Mouse (Mus musculus) CH12.LX (cell line): ENCODE data around the gene Slc26a9. TPM values are rescaled to one million over a fixed set of nuclear protein-coding genes. Genes with fewer than 3 reads are reported as not detected.

Experiments used
- DNase-seq: peaks from one replicate; pipeline ENCODE4 v3.0.0-alpha.2; 2013; ENCODE audit errors: extremely low read depth
- H3K27ac ChIP-seq: 2 replicates; pipeline ENCODE4 v1.5.1; 2012; ENCODE audit warnings: low read depth, mild to moderate bottlenecking, control low read depth, moderate library complexity; ENCODE audit not compliant: insufficient read depth
- H3K27me3 ChIP-seq: replicated peaks from 2 replicates; pipeline ENCODE3; 2012; ENCODE audit warnings: inconsistent platforms
- H3K36me3 ChIP-seq, 2 experiments: replicated peaks in 1 of 2; 2 replicates each; pipeline versions ENCODE3 to v1.6.1; 2012; ENCODE audit warnings: inconsistent platforms in 1 of 2, low read length in 1 of 2, mild to moderate bottlenecking in 1 of 2, mixed read lengths in 1 of 2, moderate library complexity in 1 of 2; ENCODE audit not compliant: control insufficient read depth in 1 of 2, insufficient read depth in 1 of 2
- H3K4me1 ChIP-seq, 2 experiments: 2 replicates each; pipeline ENCODE4 v1.6.1; 2012; ENCODE audit warnings: inconsistent platforms in 1 of 2, moderate library complexity in 1 of 2; ENCODE audit not compliant: insufficient read depth in 2 of 2, control insufficient read depth in 1 of 2
- H3K4me2 ChIP-seq: 2 replicates; pipeline ENCODE4 v1.6.1; 2012; ENCODE audit warnings: low read depth, mild to moderate bottlenecking, control low read depth; ENCODE audit not compliant: poor library complexity, insufficient read depth, severe bottlenecking
- H3K4me3 ChIP-seq, 3 experiments: fragments of 150-350 bp in 1 of 3; sonication (generic) in 1 of 3; replicated peaks in 1 of 3; 2 replicates each; pipeline versions ENCODE3 to v1.5.1; 2011 to 2012; ENCODE audit warnings: low read depth in 2 of 3, low read length in 2 of 3, mild to moderate bottlenecking in 2 of 3, moderate library complexity in 2 of 3, control low read depth in 1 of 3, improper control_type of control experiment in 1 of 3, inconsistent platforms in 1 of 3, mixed read lengths in 1 of 3; ENCODE audit not compliant: poor library complexity in 1 of 3
- H3K79me2 ChIP-seq: replicated peaks from 2 replicates; pipeline ENCODE4 v1.6.1; 2012; ENCODE audit warnings: mild to moderate bottlenecking, moderate library complexity; ENCODE audit not compliant: control insufficient read depth, poor library complexity, insufficient read depth, severe bottlenecking; ENCODE audit errors: extremely low read depth
- H3K9ac ChIP-seq: 2 replicates; pipeline ENCODE4 v1.6.1; 2012; ENCODE audit warnings: low read depth, mild to moderate bottlenecking, control low read depth, moderate library complexity; ENCODE audit not compliant: insufficient read depth
- H3K9me3 ChIP-seq: replicated peaks from 2 replicates; pipeline ENCODE3; 2012; ENCODE audit warnings: low read length, inconsistent platforms, mixed read lengths
- CTCF ChIP-seq, 2 experiments: IDR thresholded peaks in 1 of 2; conservative IDR thresholded peaks in 1 of 2; 2 replicates each; pipeline ENCODE4 v1.5.1; 2011 to 2012; ENCODE audit warnings: low read depth in 2 of 2, low read length in 2 of 2, improper control_type of control experiment in 1 of 2, inconsistent platforms in 1 of 2, mild to moderate bottlenecking in 1 of 2, moderate library complexity in 1 of 2
- GABPA ChIP-seq: IDR thresholded peaks from 2 replicates; pipeline ENCODE4 v1.6.1; 2012; ENCODE audit warnings: low read depth, low read length, improper control_type of control experiment, inconsistent platforms; ENCODE audit not compliant: insufficient replicate concordance
- JUN ChIP-seq: IDR thresholded peaks from 2 replicates; pipeline ENCODE4 v1.6.1; 2011; ENCODE audit warnings: low read depth, mild to moderate bottlenecking, low read length, improper control_type of control experiment, moderate library complexity; ENCODE audit not compliant: insufficient read depth
- JUND ChIP-seq: conservative IDR thresholded peaks from 2 replicates; pipeline ENCODE4 v1.6.1; 2011; ENCODE audit warnings: low read depth, low read length, improper control_type of control experiment
- KAT2A ChIP-seq: IDR thresholded peaks from 2 replicates; pipeline ENCODE4 v1.6.1; 2012; ENCODE audit warnings: low read length, improper control_type of control experiment, inconsistent platforms; ENCODE audit not compliant: insufficient replicate concordance
- MAZ ChIP-seq: IDR thresholded peaks from 2 replicates; pipeline ENCODE4 v1.6.1; 2012; ENCODE audit warnings: low read depth, mild to moderate bottlenecking, inconsistent platforms, low read length, improper control_type of control experiment, moderate library complexity
- MEF2A ChIP-seq: IDR thresholded peaks from 2 replicates; pipeline ENCODE4 v1.6.1; 2014; ENCODE audit warnings: low read depth, mild to moderate bottlenecking, inconsistent platforms, low read length, improper control_type of control experiment, borderline replicate concordance
- MXI1 ChIP-seq: IDR thresholded peaks from 2 replicates; pipeline ENCODE4 v1.6.1; 2011; ENCODE audit warnings: mild to moderate bottlenecking, low read depth, low read length, improper control_type of control experiment
- MYC ChIP-seq: IDR thresholded peaks from 2 replicates; pipeline ENCODE4 v1.6.1; 2011; ENCODE audit warnings: low read depth, mild to moderate bottlenecking, improper control_type of control experiment, low read length
- RAD21 ChIP-seq: IDR thresholded peaks from 2 replicates; pipeline ENCODE4 v1.6.1; 2011; ENCODE audit warnings: low read depth, mild to moderate bottlenecking, low read length, improper control_type of control experiment, moderate library complexity
- TCF12 ChIP-seq: IDR thresholded peaks from 2 replicates; pipeline ENCODE4 v1.6.1; 2014; ENCODE audit warnings: low read depth, mild to moderate bottlenecking, inconsistent platforms, low read length, improper control_type of control experiment
- USF2 ChIP-seq: conservative IDR thresholded peaks from 2 replicates; pipeline ENCODE4 v1.6.1; 2011; ENCODE audit warnings: low read depth, low read length, improper control_type of control experiment
- dilution Hi-C: fragments of 300-500 bp; cut with MboI; formaldehyde crosslinking; loops from 2 replicates; pipeline ENCODE4 v1.14.3; 2020; ENCODE audit warnings: low sequenced_read_pairs; ENCODE audit not compliant: extremely low pct_unique_long_range_greater_than_20kb, extremely low pct_ligation_motif_present
- in situ Hi-C: fragments of 300-500 bp; cut with MboI; formaldehyde crosslinking; loops from 3 replicates; pipeline ENCODE4 v1.14.3; 2019; ENCODE audit warnings: low sequenced_read_pairs, low pct_ligation_motif_present, low pct_unique_long_range_greater_than_20kb, mixed read lengths
- polyA plus RNA-seq: library from polyadenylated mRNA; unstranded; fragments of >175 nt; gene quantifications from 2 replicates; pipeline ENCODE4 v1.2.1, GENCODE M21; 2012; ENCODE audit warnings: low read depth; ENCODE audit not compliant: insufficient read length
- total RNA-seq, 2 experiments: library from RNA; depleted of rRNA; stranded (reverse); fragments of 300-350 nt in 1 of 2; fragments of >200 nt in 1 of 2; gene quantifications; 2 replicates each; pipeline ENCODE4 v1.2.3; 2012 to 2014

Slc26a9 gene
- total and polyA plus RNA-seq, 3 experiments = 0.31 TPM; not detected in 2

DNA sequence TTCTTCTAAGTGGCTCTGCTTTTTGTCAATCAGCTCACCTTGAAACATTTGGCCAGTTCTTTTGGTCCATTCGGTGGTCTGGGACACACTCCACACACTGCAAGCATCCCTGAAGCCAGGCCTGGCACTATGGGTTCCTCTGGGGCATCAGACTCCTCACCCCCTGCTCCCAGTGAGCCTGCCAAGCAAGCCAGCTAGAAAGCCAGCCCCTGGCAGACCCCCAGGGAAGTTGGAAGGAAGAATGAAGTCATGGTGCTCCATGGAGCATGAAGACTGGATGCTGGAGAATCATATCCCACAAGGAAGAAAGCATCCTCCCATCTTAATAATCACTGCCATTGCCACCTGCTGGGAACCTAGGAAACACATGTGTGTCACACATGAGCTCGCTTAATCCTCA, 4.8 kb downstream of the Slc26a9 start:
- H3K4me2 ChIP-seq = no peak overlapping the region
- H3K4me3 ChIP-seq = no peak overlapping the region
- DNase-seq = no peak
- H3K79me2 ChIP-seq = no peaks in the 10 kb centered on the region
- peaks cover 3 to 65% of the 10 kb centered on the region in 2 experiments for H3K4me1 ChIP-seq
- no peak overlapping the region for H3K27ac ChIP-seq
- in situ Hi-C loops (loop anchor here (5.0 kb wide), 1 partner anchor 86 kb away; no protein-coding TSS in a partner anchor), dilution Hi-C loops (no loop called here)
- H3K9ac ChIP-seq = no peak overlapping the region
- H3K27me3 ChIP-seq = peaks cover 2% of the 10 kb centered on the region
- TF ChIP-seq TCF12 (no peak), MXI1 (no peak), JUN (no peak), JUND (no peak)
- no peaks in the 10 kb centered on the region for H3K9me3 ChIP-seq
- H3K36me3 ChIP-seq = no peaks in the 10 kb centered on the region

DNA sequence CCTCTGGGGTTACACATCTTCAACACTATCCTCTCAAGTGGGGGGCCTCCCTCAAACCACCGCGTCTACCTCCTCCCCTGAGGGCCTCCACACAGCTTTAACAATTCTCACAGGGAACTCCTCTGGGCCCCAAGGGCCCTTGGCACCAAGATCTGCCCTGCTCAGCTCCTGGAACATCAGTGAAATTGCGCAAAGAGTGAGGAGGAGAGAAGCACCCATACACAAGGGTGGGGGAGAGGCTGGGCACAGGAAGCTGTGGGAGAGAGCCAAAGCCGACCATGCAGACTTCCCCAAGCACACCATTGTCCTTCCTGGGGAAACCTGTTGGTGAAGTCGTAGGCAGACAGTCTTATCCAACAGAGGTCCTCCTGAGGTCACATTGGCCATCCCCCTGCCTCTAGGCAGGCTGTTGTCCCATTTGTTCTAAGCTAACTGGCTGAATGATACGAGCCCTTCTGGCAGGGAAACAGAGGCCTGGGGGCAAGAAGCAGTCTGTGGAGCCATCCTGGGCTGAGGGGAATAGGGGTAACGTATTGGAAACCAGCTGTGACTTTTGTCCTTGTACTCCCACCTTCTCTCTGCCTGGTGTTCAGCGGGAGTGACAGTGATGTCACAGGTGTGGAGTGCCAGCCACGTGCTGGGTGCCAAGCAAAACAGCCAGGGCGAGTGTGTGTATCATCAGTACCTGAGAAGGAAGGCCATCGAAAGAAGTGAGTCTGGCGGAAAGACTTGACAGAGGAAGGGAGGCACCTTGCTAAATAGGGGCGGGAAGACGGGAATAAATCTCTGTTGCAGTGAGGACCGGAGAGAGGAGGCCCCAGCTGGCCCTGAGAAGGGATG, 6.1 kb downstream of the Slc26a9 start:
- H3K27me3 ChIP-seq = peaks cover 2% of the 10 kb centered on the region
- in situ Hi-C loops (loop anchor here (5.0 kb wide), 1 partner anchor 88 kb away; no protein-coding TSS in a partner anchor), dilution Hi-C loops (no loop called here)

DNA sequence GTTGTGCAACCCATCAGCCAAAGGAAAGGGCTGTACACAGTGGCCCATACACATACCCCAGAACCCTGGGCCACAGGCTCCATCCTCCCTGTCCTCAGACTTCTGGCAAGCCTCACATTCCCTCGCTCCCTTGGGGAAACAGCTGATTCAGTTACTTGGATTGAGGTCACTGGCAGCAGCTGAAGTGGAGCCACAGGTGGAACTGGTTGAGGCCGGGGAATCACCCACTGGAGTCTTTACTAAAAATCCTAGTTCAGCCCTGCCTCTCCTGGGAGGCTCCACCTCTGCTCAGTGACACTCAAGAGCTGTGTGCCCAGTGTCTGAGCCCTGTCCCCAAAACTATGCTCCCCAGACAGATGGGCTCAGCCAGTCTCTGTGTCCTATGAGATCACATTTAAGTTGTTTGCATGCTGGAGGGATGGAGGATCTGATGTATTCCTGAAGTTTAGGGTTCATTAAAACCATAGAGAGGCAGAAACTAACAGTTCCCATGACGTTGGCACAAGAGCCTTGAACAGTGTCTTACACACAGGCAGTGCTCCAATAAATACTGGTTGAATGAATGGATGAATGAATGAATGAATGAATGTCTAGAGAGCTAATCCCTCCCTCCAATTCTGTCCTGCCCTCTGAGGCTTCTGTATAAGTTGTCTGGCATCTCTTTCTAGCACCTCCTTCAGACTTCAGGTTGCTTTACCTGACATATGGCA, 7.5 kb downstream of the Slc26a9 start:
- no peaks in the 10 kb centered on the region for H3K79me2 ChIP-seq
- no peak for DNase-seq
- peaks cover 7 to 74% of the 10 kb centered on the region in 2 experiments for H3K4me1 ChIP-seq
- no peak overlapping the region for H3K4me2 ChIP-seq
- in situ Hi-C loops = no loop called here
- H3K4me3 ChIP-seq = no peak overlapping the region
- peaks cover 2% of the 10 kb centered on the region for H3K27me3 ChIP-seq
- H3K9me3 ChIP-seq = no peaks in the 10 kb centered on the region
- no peak overlapping the region for H3K9ac ChIP-seq
- H3K36me3 ChIP-seq = no peaks in the 10 kb centered on the region
- H3K27ac ChIP-seq = no peak overlapping the region
- no peak for TF ChIP-seq JUN
- no peak for TF ChIP-seq JUND
- dilution Hi-C loops = no loop called here

More for the DNA sequence above, 6.1 kb downstream of the Slc26a9 start:
- no peak overlapping the region for H3K27ac ChIP-seq
- H3K9me3 ChIP-seq = no peaks in the 10 kb centered on the region
- no peaks in the 10 kb centered on the region for H3K36me3 ChIP-seq
- no peak overlapping the region for H3K4me2 ChIP-seq
- no peak overlapping the region for H3K9ac ChIP-seq
- no peak for TF ChIP-seq GABPA
- TF ChIP-seq MAZ = no peak
- no peak for TF ChIP-seq MEF2A
- no peak for TF ChIP-seq USF2
- TF ChIP-seq RAD21 = no peak
- no peak for TF ChIP-seq KAT2A
- no peak for TF ChIP-seq CTCF (conservative IDR thresholded peaks at IDR 0.05 in 1 of 2, IDR thresholded peaks at IDR 0.05 in 1 of 2; ENCODE audit: low read depth in 2 of 2, low read length in 2 of 2)
- no peak for TF ChIP-seq MYC
- H3K79me2 ChIP-seq = no peaks in the 10 kb centered on the region
- no peak overlapping the region for H3K4me3 ChIP-seq
- no peak for DNase-seq
- peaks cover 5 to 71% of the 10 kb centered on the region in 2 experiments for H3K4me1 ChIP-seq
